Mouse (Mus musculus) cerebellum, adult 2 months (tissue): ENCODE measurements at regions not wholly inside any gene's neighbourhood (a gene's known extent, or its start where the extent isn't known, plus 50 kb on each side); places are given as distances from the start of the nearest gene placed in this dataset.

Source experiments
- CTCF ChIP-seq: fragments of 200-500 bp; IDR thresholded peaks from 2 replicates; pipeline ENCODE4 v1.5.1; 2011; ENCODE audit warnings: low read depth, mild to moderate bottlenecking, control low read depth, low read length, moderate library complexity, borderline replicate concordance; ENCODE audit not compliant: insufficient read depth
- POLR2A ChIP-seq: fragments of 200-500 bp; IDR thresholded peaks from 2 replicates; pipeline ENCODE4 v1.6.1; 2011; ENCODE audit warnings: low read length, control low read depth, borderline replicate concordance; ENCODE audit not compliant: insufficient read depth

DNA sequence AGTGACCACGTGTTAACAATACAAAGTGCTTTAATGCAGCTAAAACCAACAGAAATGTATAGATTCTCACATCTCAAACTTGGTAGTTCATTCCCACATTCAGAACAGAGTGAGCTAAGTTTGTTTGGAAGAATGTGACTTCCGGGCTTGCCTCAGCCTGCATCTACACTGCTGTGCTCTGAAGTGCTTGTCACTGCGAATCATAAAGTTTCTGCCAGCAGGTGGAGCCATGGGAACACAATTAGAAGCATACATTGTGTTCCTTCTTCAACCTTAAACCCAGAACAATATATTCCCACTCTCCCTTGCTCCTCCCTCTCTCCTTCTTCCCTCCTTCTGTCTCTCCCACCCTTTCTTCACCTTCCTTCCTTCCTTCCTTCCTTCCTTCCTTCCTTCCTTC lies 128.5 kb upstream of the P3h2 start:
- no peak for TF ChIP-seq POLR2A
- TF ChIP-seq CTCF: peak; percentile 72
